Mouse (Mus musculus) megakaryocyte, embryonic 14.5 days (primary cell): ENCODE results near the gene Dpm3.

Experiments
- FLI1 ChIP-seq: IDR thresholded peaks from 2 replicates; pipeline ENCODE4 v1.6.1; 2012; ENCODE audit warnings: low read length, inconsistent platforms, mixed read lengths
- GATA1 ChIP-seq: IDR thresholded peaks from 3 replicates; pipeline ENCODE4 v1.6.1; 2012; ENCODE audit warnings: mixed read lengths, low read length, inconsistent platforms, borderline replicate concordance

- TF ChIP-seq GATA1: no peak
- no peak for TF ChIP-seq FLI1
Observed at GRCm38 (mm10) chr3:89251365-89251895, 7.7 kb upstream of the Dpm3 start.
